Mouse (Mus musculus) neural tube, embryonic 13.5 days (tissue): Measurements from ENCODE around the gene Lrwd1. TPM values are rescaled to one million over a fixed set of nuclear protein-coding genes. Genes with fewer than 3 reads are reported as not detected.
A peak's percentile ranks its signal among the peaks of the same experiment; 100 is the strongest.

Experiments used
- ATAC-seq: fragments of 200-750 bp; cut with Nextera tagmentation; 2 replicates; pipeline ENCODE4 v1.8.0; 2017; ENCODE audit warnings: low read depth, mild to moderate bottlenecking, moderate TSS enrichment, moderate library complexity
- H3K27ac ChIP-seq: fragments of 300-500 bp; sonication (generic); replicated peaks from 2 replicates; pipeline ENCODE4 v1.5.1; 2015; ENCODE audit warnings: moderate library complexity, mild to moderate bottlenecking, inconsistent platforms
- H3K27me3 ChIP-seq: fragments of 300-500 bp; sonication (generic); 2 replicates; pipeline ENCODE4 v1.6.1; 2015; ENCODE audit warnings: mild to moderate bottlenecking, inconsistent platforms
- H3K36me3 ChIP-seq: fragments of 300-500 bp; sonication (generic); 2 replicates; pipeline ENCODE4 v1.6.1; 2015; ENCODE audit warnings: mild to moderate bottlenecking, inconsistent platforms
- H3K4me1 ChIP-seq: fragments of 300-500 bp; sonication (generic); replicated peaks from 2 replicates; pipeline ENCODE4 v1.6.1; 2015; ENCODE audit warnings: inconsistent platforms
- H3K4me2 ChIP-seq: fragments of 300-500 bp; sonication (generic); 2 replicates; pipeline ENCODE4 v1.6.1; 2015; ENCODE audit warnings: inconsistent platforms, mild to moderate bottlenecking, moderate library complexity
- H3K4me3 ChIP-seq: fragments of 300-500 bp; sonication (generic); 2 replicates; pipeline ENCODE4 v1.5.1; 2015; ENCODE audit warnings: mild to moderate bottlenecking, inconsistent platforms
- H3K9ac ChIP-seq: fragments of 300-500 bp; sonication (generic); 2 replicates; pipeline ENCODE4 v1.6.1; 2015; ENCODE audit warnings: moderate library complexity, mild to moderate bottlenecking, inconsistent platforms
- H3K9me3 ChIP-seq: fragments of 300-500 bp; sonication (generic); 2 replicates; pipeline ENCODE4 v1.6.1; 2016; ENCODE audit warnings: inconsistent platforms
- WGBS: fragments of 180-500 bp; shearing (Covaris S2); methylation state at CpG from one replicate; pipeline ENCODE4 v1.1.7; 2015; 5-methylcytosine and 5-hydroxymethylcytosine counted together
- polyA plus RNA-seq: library from polyadenylated mRNA; unstranded; fragments of >200 nt; fragmentation: Nextera tagmentation; extraction: Ambion mirVana; gene quantifications from 2 replicates; pipeline ENCODE4 v1.2.1, GENCODE M21; 2015

The Lrwd1 gene
- polyA plus RNA-seq, 1 experiment from 2014 or later: 25.0 TPM

- ATAC-seq: no peak
- Histone ChIP-seq H3K4me3 (no peak overlapping the region), H3K9ac (0 out of 2 replicates have a peak overlapping the region, but pooled peaks have one; percentile 12), H3K36me3 (peaks cover 2% of the 10 kb centered on the region; the same call in 1 of the 2 replicates), H3K4me1 (no peaks in the 10 kb centered on the region), H3K9me3 (no peaks in the 10 kb centered on the region), H3K27me3 (no peaks in the 10 kb centered on the region; the same call in 1 of the 2 replicates), H3K4me2 (no peak overlapping the region), H3K27ac (no peak overlapping the region)
- 84% methylated on average over 3 of the region's 3 CpGs for WGBS
Measured at GRCm38 (mm10) chr5:136109042-136109441, 26.8 kb downstream of the Lrwd1 start.

- no peaks in the 10 kb centered on the region for H3K4me1 ChIP-seq
- no peak overlapping the region for H3K4me3 ChIP-seq
- no peak for ATAC-seq
- no peaks in the 10 kb centered on the region for H3K9me3 ChIP-seq
- H3K27ac ChIP-seq: no peak overlapping the region
- WGBS: 50% methylated on average over 2 of the region's 2 CpGs
- no peak overlapping the region for H3K4me2 ChIP-seq
- H3K36me3 ChIP-seq: peaks cover 3% of the 10 kb centered on the region; the same call in 1 of the 2 replicates
- H3K27me3 ChIP-seq: peaks cover 4% of the 10 kb centered on the region; the same call in 1 of the 2 replicates
- H3K9ac ChIP-seq: no peak overlapping the region
Measured at GRCm38 (mm10) chr5:136108486-136108885, 27.4 kb downstream of the Lrwd1 start.

- 77% methylated on average over 5 of the region's 5 CpGs for WGBS
- no peaks in the 10 kb centered on the region for H3K9me3 ChIP-seq
- ATAC-seq: no peak
- no peak overlapping the region for H3K9ac ChIP-seq
- H3K4me3 ChIP-seq: no peak overlapping the region
- peaks cover 3% of the 10 kb centered on the region; the same call in 1 of the 2 replicates for H3K36me3 ChIP-seq
- H3K27ac ChIP-seq: no peak overlapping the region
- H3K4me1 ChIP-seq: peaks cover 9% of the 10 kb centered on the region
- no peak overlapping the region for H3K4me2 ChIP-seq
- H3K27me3 ChIP-seq: peaks cover 20% of the 10 kb centered on the region
Measured at GRCm38 (mm10) chr5:136104511-136104910, 31.4 kb downstream of the Lrwd1 start.

GRCm38 (mm10) chr5:136102099-136102820, 33.6 kb downstream of the Lrwd1 start:
- Histone ChIP-seq H3K4me1 (peaks cover 9% of the 10 kb centered on the region), H3K9ac (peak overlapping the region; percentile 64), H3K9me3 (no peaks in the 10 kb centered on the region), H3K4me3 (peak overlapping the region; percentile 41), H3K27me3 (peaks cover 23% of the 10 kb centered on the region), H3K36me3 (peaks cover 3% of the 10 kb centered on the region; the same call in 1 of the 2 replicates), H3K4me2 (peak overlapping the region; percentile 68), H3K27ac (0 out of 2 replicates have a peak overlapping the region, but pooled peaks have one; percentile 19)
- WGBS: 5% methylated on average over 41 of the region's 41 CpGs
- ATAC-seq: peak; percentile 84

- Histone ChIP-seq H3K36me3 (no peaks in the 10 kb centered on the region), H3K4me3 (no peak overlapping the region), H3K9me3 (no peaks in the 10 kb centered on the region), H3K9ac (no peak overlapping the region), H3K27ac (no peak overlapping the region), H3K4me1 (peaks cover 9% of the 10 kb centered on the region), H3K27me3 (peaks cover 20% of the 10 kb centered on the region), H3K4me2 (no peak overlapping the region)
- no peak for ATAC-seq
- 83% methylated on average over 10 of the region's 10 CpGs for WGBS
Measured at GRCm38 (mm10) chr5:136098536-136098935, 37.3 kb downstream of the Lrwd1 start.

- Histone ChIP-seq H3K4me1 (no peaks in the 10 kb centered on the region), H3K9ac (no peak overlapping the region), H3K36me3 (no peaks in the 10 kb centered on the region), H3K4me3 (no peak overlapping the region), H3K4me2 (no peak overlapping the region), H3K27me3 (peaks cover 8% of the 10 kb centered on the region; the same call in 1 of the 2 replicates), H3K27ac (no peak overlapping the region), H3K9me3 (no peaks in the 10 kb centered on the region)
- no peak for ATAC-seq
- 78% methylated on average over 7 of the region's 7 CpGs for WGBS
Measured at GRCm38 (mm10) chr5:136095089-136095488, 40.8 kb downstream of the Lrwd1 start.

- H3K27me3 ChIP-seq: peaks cover 8% of the 10 kb centered on the region; the same call in 1 of the 2 replicates
- no peak overlapping the region for H3K4me2 ChIP-seq
- ATAC-seq: no peak
- H3K27ac ChIP-seq: no peak overlapping the region
- H3K4me3 ChIP-seq: no peak overlapping the region
- no peaks in the 10 kb centered on the region for H3K9me3 ChIP-seq
- WGBS: 59% methylated on average over 8 of the region's 8 CpGs
- H3K9ac ChIP-seq: no peak overlapping the region
- no peaks in the 10 kb centered on the region for H3K36me3 ChIP-seq
- H3K4me1 ChIP-seq: no peaks in the 10 kb centered on the region
Measured at GRCm38 (mm10) chr5:136094249-136095010, 41.4 kb downstream of the Lrwd1 start.

- H3K9ac ChIP-seq: no peak overlapping the region
- 0 out of 2 replicates have a peak, but pooled peaks cover 5% of the 10 kb centered on the region for H3K27me3 ChIP-seq
- no peaks in the 10 kb centered on the region for H3K4me1 ChIP-seq
- no peak overlapping the region for H3K4me2 ChIP-seq
- 70% methylated on average over 5 of the region's 5 CpGs for WGBS
- H3K9me3 ChIP-seq: no peaks in the 10 kb centered on the region
- no peak for ATAC-seq
- H3K27ac ChIP-seq: no peak overlapping the region
- no peak overlapping the region for H3K4me3 ChIP-seq
- no peaks in the 10 kb centered on the region for H3K36me3 ChIP-seq
Measured at GRCm38 (mm10) chr5:136091927-136092326, 43.9 kb downstream of the Lrwd1 start.

- H3K4me2 ChIP-seq: no peak overlapping the region
- no peaks in the 10 kb centered on the region for H3K9me3 ChIP-seq
- no peak overlapping the region for H3K4me3 ChIP-seq
- H3K27ac ChIP-seq: no peak overlapping the region
- H3K4me1 ChIP-seq: peaks cover 23% of the 10 kb centered on the region
- ATAC-seq: no peak
- no peak overlapping the region for H3K9ac ChIP-seq
- H3K36me3 ChIP-seq: no peaks in the 10 kb centered on the region
- H3K27me3 ChIP-seq: peaks cover 12% of the 10 kb centered on the region; the same call in 1 of the 2 replicates
- WGBS: 18% methylated on average over 14 of the region's 14 CpGs
Measured at GRCm38 (mm10) chr5:136088821-136089575, 46.9 kb downstream of the Lrwd1 start.

GRCm38 (mm10) chr5:136086290-136086689, 49.6 kb downstream of the Lrwd1 start:
- ATAC-seq: no peak
- no peak overlapping the region for H3K9ac ChIP-seq
- H3K4me1 ChIP-seq: peaks cover 30% of the 10 kb centered on the region
- H3K9me3 ChIP-seq: no peaks in the 10 kb centered on the region
- H3K27me3 ChIP-seq: peaks cover 10% of the 10 kb centered on the region; the same call in 1 of the 2 replicates
- H3K4me2 ChIP-seq: no peak overlapping the region
- no peak overlapping the region for H3K4me3 ChIP-seq
- H3K36me3 ChIP-seq: no peaks in the 10 kb centered on the region
- H3K27ac ChIP-seq: no peak overlapping the region
- WGBS: 88% methylated on average over 8 of the region's 8 CpGs

GRCm38 (mm10) chr5:136084891-136085651, 50.8 kb downstream of the Lrwd1 start:
- Histone ChIP-seq H3K4me2 (peak overlapping the region; percentile 84), H3K27ac (peak overlapping the region; percentile 49), H3K9ac (peak overlapping the region; percentile 72), H3K4me1 (peaks cover 30% of the 10 kb centered on the region), H3K9me3 (no peaks in the 10 kb centered on the region), H3K36me3 (no peaks in the 10 kb centered on the region), H3K27me3 (peaks cover 7% of the 10 kb centered on the region; the same call in 1 of the 2 replicates), H3K4me3 (peak overlapping the region; percentile 60)
- 5% methylated on average over 20 of the region's 21 CpGs for WGBS
- peak; percentile 30 for ATAC-seq
